Mouse (Mus musculus): ENCODE data around the gene Trnau1ap. TPM values are rescaled to one million over a fixed set of nuclear protein-coding genes. Genes with fewer than 3 reads are reported as not detected.

Trnau1ap gene
- polyA plus RNA-seq (2014; fragmentation: Nextera tagmentation; extraction: Ambion mirVana), result 72.8 and 75.4 TPM in 2 replicates

DNA sequence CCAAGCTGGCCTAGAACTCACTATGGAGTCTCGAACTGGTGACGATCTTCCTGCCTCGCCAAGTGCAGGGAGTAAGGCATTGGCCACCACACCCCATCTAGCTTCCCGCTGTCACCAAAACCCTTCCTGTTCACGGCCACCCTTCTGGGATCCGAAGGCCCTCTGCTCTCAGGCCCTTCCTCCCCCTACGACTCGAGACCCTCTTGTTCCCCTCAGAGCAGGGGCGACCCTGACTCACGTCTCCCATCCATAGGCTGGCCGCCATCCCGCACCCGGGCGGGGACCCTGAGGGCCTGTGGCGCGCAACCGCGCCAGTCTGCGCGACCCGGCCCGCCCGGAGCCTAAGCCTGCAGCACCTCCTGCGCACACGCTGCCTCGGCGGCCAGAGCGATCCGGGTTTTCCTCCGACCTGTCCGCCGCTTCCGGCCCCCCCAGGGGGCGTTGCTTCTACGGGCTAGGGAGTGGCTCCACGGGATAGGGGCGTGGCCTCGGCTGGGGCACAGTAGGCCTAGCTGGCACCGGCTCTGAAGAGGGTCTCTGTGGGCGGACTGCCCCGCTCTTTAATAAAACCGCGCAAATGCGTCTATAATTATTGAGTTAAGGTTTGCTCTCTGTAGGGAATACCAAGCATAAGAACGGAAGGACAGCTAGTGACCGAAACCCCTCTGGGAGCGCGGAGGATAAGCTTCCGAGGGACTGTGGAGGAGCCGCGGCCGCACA is at the start of gene Trnau1ap:
Gene Trnau1ap (minus strand): TSS at position 424 of the 720 bp plus-strand sequence.
- Histone ChIP-seq H3K4me3 (ENCODE audit: low read depth, low read length) (peak within 1 kb of the TSS; percentile 85), H3K27me3 (replicated peaks; ENCODE audit: control insufficient read depth, insufficient read depth, low read length) (no peaks in the 10 kb centered on the region), H3K4me1 (replicated peaks; ENCODE audit: control insufficient read depth, insufficient read depth, low read length) (peaks cover 10% of the 10 kb centered on the region), H3K9me3 (ENCODE audit: control insufficient read depth, low read length) (no peaks in the 10 kb centered on the region), H3K36me3 (ENCODE audit: control insufficient read depth, insufficient read depth, low read length) (peaks cover 43% of the 10 kb centered on the region), H3K4me2 (ENCODE audit: low read length) (peak within 1 kb of the TSS; percentile 79), H3K27ac (ENCODE audit: low read depth) (peak within 1 kb of the TSS; percentile 87), H3K9ac (ENCODE audit: low read length) (peak within 1 kb of the TSS; percentile 84)
- DNase-seq (ENCODE audit: low spot score) (peak; percentile 97), ATAC-seq (replicated peaks; ENCODE audit: low FRiP score, low TSS enrichment, low read depth) (peak; percentile 97)
- WGBS, result 0% methylated on average over 52 of the region's 52 CpGs

DNA sequence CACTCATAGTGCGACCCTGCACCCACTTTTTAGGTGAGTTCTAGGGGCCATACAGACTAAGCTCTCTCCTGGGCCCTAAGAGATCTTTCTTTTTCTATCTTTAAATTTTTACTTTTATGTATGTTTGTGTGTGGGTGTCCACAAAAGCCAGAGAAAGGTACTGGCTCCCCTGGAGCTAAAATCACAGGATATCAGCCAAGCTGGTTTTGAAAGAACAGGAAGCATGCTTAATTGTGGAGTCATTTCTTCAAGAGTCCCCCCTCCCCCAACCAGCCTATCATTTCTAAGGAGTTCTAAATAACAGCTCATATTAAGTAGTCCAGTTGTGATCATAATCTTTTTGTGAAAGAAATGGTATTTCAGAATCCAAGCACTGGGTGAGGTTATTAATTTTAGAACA is 44.5 kb upstream of the Trnau1ap start:
- DNase-seq (ENCODE audit: low spot score) (no peak), ATAC-seq (replicated peaks; ENCODE audit: low FRiP score, low TSS enrichment, low read depth) (no peak)
- 97% methylated on average over 1 of the region's 1 CpGs for WGBS
- no peaks in the 10 kb centered on the region for H3K9me3 ChIP-seq (ENCODE audit: control insufficient read depth, low read length)
- peaks cover 76% of the 10 kb centered on the region for H3K36me3 ChIP-seq (ENCODE audit: control insufficient read depth, insufficient read depth, low read length)
- no peak overlapping the region for H3K4me3 ChIP-seq (ENCODE audit: low read depth, low read length)
- H3K9ac ChIP-seq (ENCODE audit: low read length), result no peak overlapping the region
- H3K4me1 ChIP-seq (replicated peaks; ENCODE audit: control insufficient read depth, insufficient read depth, low read length), result no peaks in the 10 kb centered on the region
- no peak overlapping the region for H3K4me2 ChIP-seq (ENCODE audit: low read length)
- no peak overlapping the region for H3K27ac ChIP-seq (ENCODE audit: low read depth)
- no peaks in the 10 kb centered on the region for H3K27me3 ChIP-seq (replicated peaks; ENCODE audit: control insufficient read depth, insufficient read depth, low read length)

DNA sequence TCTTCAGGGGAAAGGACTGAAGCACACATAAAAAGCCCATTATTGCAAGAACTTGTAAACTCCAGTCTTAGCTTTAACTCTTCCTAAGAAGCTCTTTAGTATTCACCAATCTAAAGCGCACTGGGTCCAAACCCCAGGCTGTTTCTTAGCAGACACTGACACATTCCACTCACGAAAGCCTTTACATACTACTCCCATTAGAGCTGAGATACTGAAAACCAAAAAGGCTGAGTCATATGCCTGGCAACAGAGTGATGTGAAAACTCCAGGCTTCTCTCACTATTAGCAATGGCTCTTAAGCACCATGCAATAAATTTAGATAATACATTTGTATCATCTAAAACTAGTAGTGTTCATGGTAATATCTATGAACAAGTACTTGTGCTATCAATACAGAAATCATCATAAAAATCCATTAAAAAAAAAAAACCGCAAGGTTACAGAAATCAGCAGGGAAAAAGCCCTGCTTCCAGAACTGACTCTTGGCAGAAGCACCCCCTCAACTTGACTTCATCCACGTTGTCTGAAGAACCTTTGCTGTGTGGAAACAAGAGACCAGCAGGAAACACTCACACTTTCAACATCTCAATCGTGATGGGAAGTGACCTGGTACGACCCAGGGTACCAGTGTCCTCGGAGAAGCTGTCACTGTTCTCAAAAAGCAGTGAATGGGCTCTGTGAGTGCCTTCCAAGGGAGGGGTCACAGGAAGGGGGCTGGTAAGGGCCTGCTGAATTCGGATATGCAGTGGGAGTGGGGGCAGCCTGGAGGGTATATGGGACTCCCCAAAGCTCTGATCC is 40.8 kb upstream of the Trnau1ap start:
- Histone ChIP-seq H3K27me3 (replicated peaks; ENCODE audit: control insufficient read depth, insufficient read depth, low read length) (no peaks in the 10 kb centered on the region), H3K27ac (ENCODE audit: low read depth) (no peak overlapping the region), H3K9ac (ENCODE audit: low read length) (no peak overlapping the region), H3K9me3 (ENCODE audit: control insufficient read depth, low read length) (no peaks in the 10 kb centered on the region), H3K4me2 (ENCODE audit: low read length) (no peak overlapping the region), H3K36me3 (ENCODE audit: control insufficient read depth, insufficient read depth, low read length) (peaks cover 83% of the 10 kb centered on the region), H3K4me3 (ENCODE audit: low read depth, low read length) (no peak overlapping the region), H3K4me1 (replicated peaks; ENCODE audit: control insufficient read depth, insufficient read depth, low read length) (no peaks in the 10 kb centered on the region)
- WGBS, result 85% methylated on average over 8 of the region's 8 CpGs
- DNase-seq (ENCODE audit: low spot score) (no peak), ATAC-seq (replicated peaks; ENCODE audit: low FRiP score, low TSS enrichment, low read depth) (no peak)

DNA sequence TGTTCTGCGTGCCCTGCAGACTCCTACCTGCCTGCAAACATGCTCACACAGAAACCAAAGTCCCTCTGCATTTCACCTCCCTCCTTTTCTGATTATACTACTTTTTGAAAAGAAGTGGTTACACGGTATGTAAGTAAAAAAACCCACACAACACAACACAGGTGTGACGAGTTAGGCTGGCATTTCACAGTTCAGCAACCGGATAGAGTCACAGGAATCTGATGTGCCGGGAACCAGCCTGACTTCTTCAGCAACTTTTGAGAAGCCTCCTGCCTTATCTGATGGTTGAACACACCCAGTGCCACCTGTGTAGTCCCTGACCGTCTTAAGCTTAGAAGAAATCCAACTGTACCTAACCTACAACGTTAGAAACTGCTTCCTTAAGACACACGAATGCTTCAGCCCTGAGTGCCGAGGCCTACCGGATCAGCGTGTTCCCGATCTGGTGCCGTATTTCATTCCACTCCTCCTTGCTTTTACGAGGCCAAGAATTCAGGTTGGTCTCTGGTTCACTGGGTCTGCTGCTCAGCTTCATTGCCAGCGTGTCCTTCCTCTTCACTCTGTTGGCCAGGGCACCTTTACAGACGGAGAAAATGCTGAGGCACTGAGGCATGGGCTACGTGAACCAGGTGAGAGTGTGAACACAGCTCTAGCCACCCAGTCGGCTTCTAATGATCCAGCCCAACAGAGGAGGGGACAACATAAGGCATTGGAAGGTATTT is 38.3 kb upstream of the Trnau1ap start:
- WGBS, result 87% methylated on average over 18 of the region's 18 CpGs
- H3K27me3 ChIP-seq (replicated peaks; ENCODE audit: control insufficient read depth, insufficient read depth, low read length), result no peaks in the 10 kb centered on the region
- no peaks in the 10 kb centered on the region for H3K9me3 ChIP-seq (ENCODE audit: control insufficient read depth, low read length)
- H3K36me3 ChIP-seq (ENCODE audit: control insufficient read depth, insufficient read depth, low read length), result peaks cover 89% of the 10 kb centered on the region
- DNase-seq (ENCODE audit: low spot score), result no peak
- H3K9ac ChIP-seq (ENCODE audit: low read length), result no peak overlapping the region
- H3K27ac ChIP-seq (ENCODE audit: low read depth), result no peak overlapping the region
- ATAC-seq (replicated peaks; ENCODE audit: low FRiP score, low TSS enrichment, low read depth), result no peak
- no peak overlapping the region for H3K4me3 ChIP-seq (ENCODE audit: low read depth, low read length)
- H3K4me2 ChIP-seq (ENCODE audit: low read length), result no peak overlapping the region
- H3K4me1 ChIP-seq (replicated peaks; ENCODE audit: control insufficient read depth, insufficient read depth, low read length), result no peaks in the 10 kb centered on the region

DNA sequence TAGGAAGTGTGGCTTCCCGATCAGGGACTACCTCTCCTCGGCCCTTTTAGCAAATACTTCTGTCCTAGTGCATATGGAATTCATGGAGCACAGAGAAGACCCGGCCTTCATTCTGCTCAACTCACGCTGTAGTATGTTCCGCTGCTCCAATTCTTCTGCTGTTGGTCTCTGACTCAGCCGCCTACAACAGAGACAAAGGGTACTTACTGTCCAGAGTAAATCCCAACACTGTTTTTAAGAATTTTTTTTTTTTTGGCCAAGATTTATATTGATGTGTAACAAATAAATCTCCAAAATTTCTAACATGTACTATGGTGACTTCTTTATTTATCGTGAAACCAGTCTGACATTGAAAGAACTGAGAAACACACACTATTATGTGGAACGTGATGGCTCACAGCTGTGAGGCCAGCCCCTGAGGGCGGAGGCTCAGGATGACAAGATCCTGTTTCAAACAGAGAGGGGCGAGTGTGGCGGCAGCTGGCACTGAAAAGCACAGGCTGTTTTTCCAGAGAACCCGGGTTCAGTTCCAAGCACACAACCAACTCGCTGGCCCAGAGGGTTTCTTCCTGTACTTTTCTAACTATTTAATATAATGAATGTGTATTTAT is 36.2 kb upstream of the Trnau1ap start:
- no peak for ATAC-seq (replicated peaks; ENCODE audit: low FRiP score, low TSS enrichment, low read depth)
- 74% methylated on average over 13 of the region's 13 CpGs for WGBS
- no peak overlapping the region for H3K9ac ChIP-seq (ENCODE audit: low read length)
- H3K9me3 ChIP-seq (ENCODE audit: control insufficient read depth, low read length), result no peaks in the 10 kb centered on the region
- H3K27me3 ChIP-seq (replicated peaks; ENCODE audit: control insufficient read depth, insufficient read depth, low read length), result no peaks in the 10 kb centered on the region
- H3K4me3 ChIP-seq (ENCODE audit: low read depth, low read length), result no peak overlapping the region
- DNase-seq (ENCODE audit: low spot score), result no peak
- no peaks in the 10 kb centered on the region for H3K4me1 ChIP-seq (replicated peaks; ENCODE audit: control insufficient read depth, insufficient read depth, low read length)
- peaks cover 90% of the 10 kb centered on the region for H3K36me3 ChIP-seq (ENCODE audit: control insufficient read depth, insufficient read depth, low read length)
- H3K4me2 ChIP-seq (ENCODE audit: low read length), result no peak overlapping the region
- no peak overlapping the region for H3K27ac ChIP-seq (ENCODE audit: low read depth)

DNA sequence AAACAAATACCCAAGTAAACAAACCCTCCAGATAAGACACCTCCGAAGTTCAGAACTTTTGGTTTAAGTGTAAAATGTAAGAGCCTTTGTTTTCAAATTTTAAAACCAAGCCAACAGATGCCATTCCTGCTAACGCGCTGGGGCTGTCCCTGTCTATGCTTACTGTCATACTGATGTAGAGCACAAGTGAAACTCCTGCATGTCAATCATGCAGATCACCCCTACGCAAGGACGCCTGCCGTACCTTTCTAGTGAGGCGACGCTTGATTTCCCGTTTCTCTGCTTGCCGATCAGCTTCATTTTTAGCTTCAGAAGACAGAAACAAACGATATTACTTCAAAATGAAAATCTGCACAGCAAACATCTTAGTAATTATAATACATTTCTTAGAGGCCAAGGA is 34.1 kb upstream of the Trnau1ap start:
- H3K27me3 ChIP-seq (replicated peaks; ENCODE audit: control insufficient read depth, insufficient read depth, low read length), result no peaks in the 10 kb centered on the region
- whole genome bisulfite sequencing, result 95% methylated on average over 11 of the region's 11 CpGs
- no peak for ATAC-seq (replicated peaks; ENCODE audit: low FRiP score, low TSS enrichment, low read depth)
- no peak for DNase-seq (ENCODE audit: low spot score)
- no peak overlapping the region for H3K4me2 ChIP-seq (ENCODE audit: low read length)
- no peak overlapping the region for H3K9ac ChIP-seq (ENCODE audit: low read length)
- no peak overlapping the region for H3K27ac ChIP-seq (ENCODE audit: low read depth)
- no peaks in the 10 kb centered on the region for H3K9me3 ChIP-seq (ENCODE audit: control insufficient read depth, low read length)
- H3K4me3 ChIP-seq (ENCODE audit: low read depth, low read length), result no peak overlapping the region
- peaks cover 89% of the 10 kb centered on the region for H3K36me3 ChIP-seq (ENCODE audit: control insufficient read depth, insufficient read depth, low read length)
- H3K4me1 ChIP-seq (replicated peaks; ENCODE audit: control insufficient read depth, insufficient read depth, low read length), result no peaks in the 10 kb centered on the region

DNA sequence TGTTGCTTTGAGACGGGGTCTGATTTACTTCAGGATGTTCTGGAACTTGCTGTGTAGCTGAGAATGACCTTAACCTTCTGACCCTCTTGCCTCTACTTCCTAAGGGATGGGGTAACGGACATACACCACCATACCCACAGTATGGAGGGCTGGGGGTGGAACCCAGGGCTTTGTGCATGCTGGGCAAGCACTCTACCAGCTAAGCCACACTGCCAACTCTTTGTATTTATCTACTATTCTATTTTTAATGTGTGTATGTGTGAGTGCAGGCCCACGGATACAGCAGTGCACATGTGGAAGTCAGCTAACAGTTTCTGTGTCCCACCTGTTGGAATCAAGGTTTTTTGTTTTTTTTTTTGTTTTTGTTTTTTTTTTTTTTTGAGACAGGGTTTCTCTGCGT is 30.2 kb upstream of the Trnau1ap start:
- H3K36me3 ChIP-seq (ENCODE audit: control insufficient read depth, insufficient read depth, low read length), result peaks cover 68% of the 10 kb centered on the region
- no peak overlapping the region for H3K27ac ChIP-seq (ENCODE audit: low read depth)
- DNase-seq (ENCODE audit: low spot score) (no peak), ATAC-seq (replicated peaks; ENCODE audit: low FRiP score, low TSS enrichment, low read depth) (no peak)
- no peak overlapping the region for H3K4me3 ChIP-seq (ENCODE audit: low read depth, low read length)
- H3K4me2 ChIP-seq (ENCODE audit: low read length), result no peak overlapping the region
- no peaks in the 10 kb centered on the region for H3K4me1 ChIP-seq (replicated peaks; ENCODE audit: control insufficient read depth, insufficient read depth, low read length)
- H3K27me3 ChIP-seq (replicated peaks; ENCODE audit: control insufficient read depth, insufficient read depth, low read length), result no peaks in the 10 kb centered on the region
- no peak overlapping the region for H3K9ac ChIP-seq (ENCODE audit: low read length)
- no peaks in the 10 kb centered on the region for H3K9me3 ChIP-seq (ENCODE audit: control insufficient read depth, low read length)
- WGBS, result 87% methylated on average over 4 of the region's 4 CpGs

DNA sequence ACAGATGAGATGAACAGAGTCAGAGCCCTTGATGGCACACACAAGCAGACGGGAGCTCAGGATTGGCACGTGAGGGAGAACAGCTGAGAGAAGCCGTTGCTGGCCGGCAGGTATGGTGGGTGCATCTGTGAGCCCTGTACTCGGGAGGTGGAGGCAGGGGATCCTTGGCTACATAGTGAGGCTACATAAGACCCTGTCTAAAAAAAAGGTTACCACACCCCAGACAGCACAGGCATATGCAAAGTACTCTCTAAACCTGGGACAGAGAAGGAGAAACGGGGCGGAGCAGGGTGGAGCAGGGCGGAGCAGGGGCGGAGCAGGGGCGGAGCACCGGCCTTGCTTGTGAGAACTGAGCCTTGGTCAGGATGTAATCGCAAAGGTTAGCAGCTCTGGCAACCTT is 26.8 kb upstream of the Trnau1ap start:
- Histone ChIP-seq H3K4me2 (ENCODE audit: low read length) (no peak overlapping the region), H3K27ac (ENCODE audit: low read depth) (no peak overlapping the region), H3K4me1 (replicated peaks; ENCODE audit: control insufficient read depth, insufficient read depth, low read length) (peaks cover 8% of the 10 kb centered on the region; the same call in 1 of the 2 replicates), H3K36me3 (ENCODE audit: control insufficient read depth, insufficient read depth, low read length) (peaks cover 47% of the 10 kb centered on the region), H3K4me3 (ENCODE audit: low read depth, low read length) (no peak overlapping the region), H3K9me3 (ENCODE audit: control insufficient read depth, low read length) (no peaks in the 10 kb centered on the region), H3K9ac (ENCODE audit: low read length) (no peak overlapping the region), H3K27me3 (replicated peaks; ENCODE audit: control insufficient read depth, insufficient read depth, low read length) (no peaks in the 10 kb centered on the region)
- DNase-seq (ENCODE audit: low spot score) (peak; percentile 60), ATAC-seq (replicated peaks; ENCODE audit: low FRiP score, low TSS enrichment, low read depth) (no peak)
- 41% methylated on average over 12 of the region's 12 CpGs for WGBS
